Mouse (Mus musculus) 416B (cell line): ENCODE results near the gene Nat8l.
A peak's percentile ranks its signal among the peaks of the same experiment; 100 is the strongest.

ENCODE experiments used
- DNase-seq: peaks from one replicate; pipeline ENCODE4 v3.0.0; 2011; ENCODE audit warnings: low read depth

Gene Nat8l

DNA sequence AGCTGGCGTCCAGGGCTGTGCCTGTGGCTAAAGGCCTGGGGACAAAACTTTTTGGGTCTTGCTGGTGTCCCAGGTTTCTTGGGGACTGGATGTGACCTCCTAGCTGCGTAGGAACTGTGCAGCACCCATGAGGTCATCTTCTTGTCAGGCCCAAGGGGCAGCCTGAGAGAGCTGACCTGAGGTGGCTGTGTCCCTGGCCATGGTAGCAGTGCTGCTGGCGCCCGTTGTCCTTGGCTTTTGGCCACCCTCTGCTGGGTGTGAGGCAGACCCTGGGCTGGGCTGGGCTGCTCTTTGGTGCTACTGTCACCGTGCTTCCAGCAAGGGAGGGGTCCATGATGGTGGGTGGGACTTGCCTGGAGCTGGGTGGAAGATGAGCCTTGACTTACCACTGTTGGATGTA is 8.8 kb downstream of the Nat8l start:
- no peak for DNase-seq

DNA sequence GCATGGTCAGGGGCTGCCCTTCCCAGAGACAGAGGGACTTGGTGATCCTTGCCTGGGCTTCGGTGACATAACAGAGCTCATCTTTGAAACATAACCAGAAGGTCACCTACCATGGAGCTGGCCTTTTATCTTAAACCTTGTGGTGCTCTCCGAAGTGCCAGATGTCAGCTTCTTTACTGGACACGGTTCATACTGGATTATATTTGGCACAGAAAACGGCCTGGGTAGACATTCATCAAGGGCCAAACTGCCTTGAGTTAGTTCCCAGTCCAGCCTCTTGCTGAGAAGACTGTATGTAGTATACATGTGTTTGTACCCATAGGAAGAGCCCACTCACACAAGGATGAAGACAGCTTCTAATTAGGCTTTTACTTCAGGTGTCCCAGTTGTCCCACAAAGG is 11.0 kb downstream of the Nat8l start:
- no peak for DNase-seq

DNA sequence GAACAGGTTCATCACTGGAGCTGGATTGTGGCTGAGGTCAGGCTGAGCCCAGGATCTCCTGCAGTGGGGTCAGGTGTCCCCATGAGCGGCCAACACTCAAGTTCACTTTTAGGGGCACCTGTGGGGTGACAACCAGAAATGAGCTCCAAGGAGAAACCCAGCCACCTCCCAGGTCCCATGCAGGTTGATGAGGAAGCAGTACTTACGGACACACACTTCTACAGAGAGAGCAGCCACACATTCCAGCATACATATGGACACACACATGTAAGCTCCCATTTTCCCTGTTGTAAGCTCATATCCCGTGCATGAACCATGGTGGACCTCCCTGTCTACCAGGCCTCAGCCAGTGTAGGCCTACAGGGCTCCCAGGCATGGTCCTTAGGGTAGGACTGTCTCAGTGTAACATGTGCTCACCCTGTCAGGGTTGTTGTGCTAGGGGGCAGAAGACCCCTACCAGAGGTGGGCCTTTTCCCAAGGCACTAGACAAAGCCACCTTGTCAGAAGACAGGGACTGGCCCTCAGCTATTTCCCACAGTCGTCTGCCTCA is 11.7 kb downstream of the Nat8l start:
- no peak for DNase-seq

DNA sequence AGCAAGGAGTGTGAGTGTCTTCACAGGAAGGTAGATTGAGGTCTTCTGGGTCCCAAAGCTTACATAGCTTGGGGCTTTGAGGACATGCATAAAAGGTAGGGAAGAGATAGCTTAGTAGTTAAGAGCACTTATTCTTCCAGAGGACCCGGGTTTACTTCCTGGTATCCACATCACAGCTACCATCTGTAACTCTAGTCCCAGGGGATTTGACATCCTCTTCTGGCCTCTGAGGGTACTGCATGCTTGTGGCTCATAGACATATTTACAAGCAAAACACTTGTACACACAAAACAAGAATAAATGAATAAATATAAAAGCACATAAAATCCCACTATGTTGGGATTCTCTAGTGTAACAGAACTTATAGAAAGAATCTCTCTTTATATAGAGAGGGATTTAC is 18.9 kb downstream of the Nat8l start:
- DNase-seq: peak; percentile 12

DNA sequence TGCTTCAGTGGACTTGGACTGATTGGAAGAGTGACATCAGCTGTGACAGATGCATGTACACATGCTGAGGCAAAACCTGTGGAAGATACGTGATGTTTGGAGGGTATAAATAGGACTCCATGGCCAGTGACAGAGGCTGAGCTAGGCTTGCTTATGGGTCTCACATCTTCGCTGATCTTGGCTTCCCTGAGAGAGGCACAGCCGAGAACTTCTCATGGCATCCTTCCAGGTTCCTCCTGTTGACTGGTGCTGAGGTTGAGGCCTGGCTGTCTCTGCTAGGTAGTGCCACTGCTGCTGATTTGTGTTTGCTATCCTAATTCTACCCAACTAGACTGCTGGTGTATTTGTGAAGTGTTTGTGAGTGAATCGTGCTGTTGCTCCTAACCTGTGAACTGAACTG is 23.2 kb downstream of the Nat8l start:
- DNase-seq: no peak

DNA sequence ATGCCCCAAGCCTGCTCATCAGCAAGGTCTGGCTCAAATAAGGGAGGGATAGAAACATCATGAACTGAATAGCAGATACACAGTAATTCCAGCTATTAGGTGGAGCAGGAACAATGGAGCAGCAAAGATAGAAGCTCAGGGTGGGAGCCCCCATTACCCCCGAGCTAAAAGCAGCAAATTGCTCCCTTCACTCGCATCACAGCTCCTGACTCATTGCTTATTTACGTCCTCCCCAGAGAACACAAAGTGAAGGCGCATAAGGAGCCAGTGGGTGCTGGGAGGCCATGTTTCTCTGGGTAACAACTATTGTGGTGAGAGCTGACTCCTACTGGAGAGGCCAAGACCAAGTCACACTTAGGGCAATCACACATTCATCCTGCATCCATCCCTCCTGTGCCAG is 34.3 kb downstream of the Nat8l start:
- no peak for DNase-seq

DNA sequence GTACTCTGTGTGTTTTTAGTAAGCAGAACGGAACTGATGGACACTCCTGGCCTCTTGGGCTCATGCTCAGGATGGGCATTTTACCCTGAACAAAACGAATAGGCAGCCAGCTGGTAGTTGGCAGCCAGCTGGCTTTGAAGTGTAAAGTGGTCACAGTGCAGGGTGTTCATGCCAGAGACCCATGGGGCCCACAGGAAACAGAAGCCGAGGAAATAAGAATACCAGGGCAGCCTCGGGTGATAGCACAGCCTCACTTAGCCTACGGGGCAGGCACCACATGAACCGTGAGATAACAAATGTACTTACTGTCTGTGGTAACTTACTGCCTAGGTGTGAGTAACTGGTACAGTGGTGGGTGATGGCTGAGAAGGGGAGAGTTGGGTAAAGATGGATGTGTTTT is 35.2 kb downstream of the Nat8l start:
- DNase-seq: no peak

DNA sequence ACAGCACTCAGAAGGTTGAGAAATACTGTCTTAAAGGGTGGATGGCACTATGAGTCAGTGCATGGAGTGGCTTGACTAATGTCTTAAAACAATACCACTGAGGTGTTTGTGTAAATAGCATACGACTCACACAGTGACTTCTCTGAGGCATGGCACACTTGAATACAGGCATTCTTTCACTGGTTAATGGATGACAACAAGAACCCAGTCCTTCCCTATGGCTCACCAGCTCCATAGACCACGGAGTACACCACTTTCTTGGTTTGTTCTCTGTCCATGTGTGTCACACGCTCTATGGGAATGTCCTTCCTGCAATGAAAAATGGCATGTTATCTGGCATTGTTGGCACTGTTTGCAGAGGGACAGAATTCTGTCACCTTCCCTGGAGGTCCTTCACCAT is 36.7 kb downstream of the Nat8l start:
- peak; percentile 11 for DNase-seq
